ENCODE assay signal across 11 mouse cellular contexts in the genomic region with DNA sequence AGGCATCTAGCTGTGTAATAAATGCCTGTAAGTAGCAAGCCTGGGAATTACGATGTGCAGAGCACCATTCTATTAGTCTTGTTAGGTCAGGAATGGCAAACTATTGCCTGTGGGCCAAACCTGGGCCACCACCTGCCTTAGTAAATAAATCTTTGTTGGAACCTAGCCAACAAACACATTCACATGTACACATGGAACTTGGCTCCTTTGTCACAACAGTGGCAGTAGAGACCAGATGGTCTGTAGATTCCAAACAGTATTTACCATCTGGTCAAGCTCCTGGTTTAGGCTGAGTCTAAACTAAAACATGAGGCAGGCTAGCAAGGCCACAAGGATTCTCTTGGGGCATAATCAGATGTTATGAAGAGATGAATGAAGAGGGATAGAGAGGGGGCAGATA.
DNase-seq lines count a peak whose midpoint lies in the region; ATAC-seq and TF ChIP-seq lines count a peak whose summit lies in the region.
"Had no signal": no experiment of that assay in that cellular context is flagged by ENCODE, and none has a peak within 500 bp of the region (broad histone marks: within the 10 kb centered on the region; RNA-seq: fewer than 3 reads in every experiment).

No protein-coding gene starts in this region.

- 0 out of 2 replicates have a peak overlapping the region, but pooled peaks have one; percentile 37 for H3K27ac ChIP-seq in forebrain, embryonic 13.5 days
- H3K27ac ChIP-seq in forebrain, embryonic 10.5 days = no peak overlapping the region
- H3K27ac ChIP-seq in hindbrain, embryonic 16.5 days (ENCODE audit: low read depth, low read length) = no peak overlapping the region
- H3K27ac ChIP-seq: left cerebral cortex, adult 2 months; liver, embryonic 15.5 days had no signal

- WGBS in forebrain, embryonic 13.5 days = 55% methylated on average over 1 of the region's 1 CpGs
- 87% methylated on average over 1 of the region's 1 CpGs for WGBS in forebrain, embryonic 10.5 days
- 35% methylated on average over 1 of the region's 1 CpGs for WGBS in hindbrain, embryonic 16.5 days

- H3K4me1 ChIP-seq in forebrain, embryonic 13.5 days = peaks cover 10% of the 10 kb centered on the region; the same call in 1 of the 2 replicates
- H3K4me1 ChIP-seq in forebrain, embryonic 10.5 days = no peaks in the 10 kb centered on the region
- no peaks in the 10 kb centered on the region for H3K4me1 ChIP-seq in hindbrain, embryonic 16.5 days (ENCODE audit: control insufficient read depth, insufficient read depth, low read depth, low read length)
- H3K4me1 ChIP-seq: liver, embryonic 15.5 days had no signal

- no peak overlapping the region for H3K4me3 ChIP-seq in forebrain, embryonic 13.5 days
- no peak overlapping the region for H3K4me3 ChIP-seq in forebrain, embryonic 10.5 days
- no peak overlapping the region for H3K4me3 ChIP-seq in hindbrain, embryonic 16.5 days (ENCODE audit: low read length)
- H3K4me3 ChIP-seq: left cerebral cortex, adult 2 months; liver, embryonic 15.5 days had no signal

- H3K27me3 ChIP-seq in forebrain, embryonic 13.5 days = no peaks in the 10 kb centered on the region
- H3K27me3 ChIP-seq in forebrain, embryonic 10.5 days (ENCODE audit: poor library complexity, severe bottlenecking) = no peaks in the 10 kb centered on the region
- no peaks in the 10 kb centered on the region for H3K27me3 ChIP-seq in hindbrain, embryonic 16.5 days (replicated peaks; ENCODE audit: control insufficient read depth, insufficient read depth, low read length)
- H3K27me3 ChIP-seq: liver, embryonic 15.5 days had no signal

- ATAC-seq in forebrain, embryonic 13.5 days = peak; percentile 89
- ATAC-seq in hindbrain, embryonic 16.5 days = peak; percentile 90
- no peak for ATAC-seq in erythroblast, adult 5-6 weeks (replicated peaks; ENCODE audit: low FRiP score, poor library complexity, severe bottlenecking)

- H3K9me3 ChIP-seq in forebrain, embryonic 13.5 days (replicated peaks) = no peaks in the 10 kb centered on the region
- no peaks in the 10 kb centered on the region for H3K9me3 ChIP-seq in forebrain, embryonic 10.5 days
- no peaks in the 10 kb centered on the region for H3K9me3 ChIP-seq in hindbrain, embryonic 16.5 days (ENCODE audit: control insufficient read depth, low read length)
- H3K9me3 ChIP-seq: liver, embryonic 15.5 days had no signal

- H3K9ac ChIP-seq in forebrain, embryonic 13.5 days = no peak overlapping the region
- H3K9ac ChIP-seq in hindbrain, embryonic 16.5 days (ENCODE audit: low read depth, low read length) = no peak overlapping the region
- H3K9ac ChIP-seq: liver, embryonic 15.5 days had no signal

- intact Hi-C loops in gastrocnemius, postnatal 14 days (cut with DNase I; ENCODE audit: low total_unique reads) = no loop called here

- no peaks in the 10 kb centered on the region for H3K36me3 ChIP-seq in forebrain, embryonic 13.5 days (ENCODE audit: poor library complexity, severe bottlenecking)
- no peaks in the 10 kb centered on the region for H3K36me3 ChIP-seq in forebrain, embryonic 10.5 days (replicated peaks)
- H3K36me3 ChIP-seq in hindbrain, embryonic 16.5 days (ENCODE audit: control insufficient read depth, insufficient read depth, low read length) = no peaks in the 10 kb centered on the region
- H3K36me3 ChIP-seq: liver, embryonic 15.5 days had no signal

- H3K4me2 ChIP-seq in forebrain, embryonic 13.5 days = no peak overlapping the region
- H3K4me2 ChIP-seq in hindbrain, embryonic 16.5 days (ENCODE audit: low read length) = no peak overlapping the region
- H3K4me2 ChIP-seq: liver, embryonic 15.5 days had no signal

- TF ChIP-seq CTCF in brain, embryonic 14.5 days (IDR thresholded peaks at IDR 0.05; ENCODE audit: borderline replicate concordance, extremely low read depth, insufficient read depth, insufficient read length) = no peak

- TF ChIP-seq POLR2A in brain, embryonic 14.5 days (IDR thresholded peaks at IDR 0.05; ENCODE audit: borderline replicate concordance, extremely low read depth, insufficient read depth, insufficient read length, poor library complexity, severe bottlenecking) = no peak

- no peak for DNase-seq in forebrain, embryonic 10.5 days (ENCODE audit: extremely low spot score, low spot score)
- peak; percentile 88 for DNase-seq in brain, embryonic 14.5 days (ENCODE audit: low read depth)
- peak; percentile 17 to 66 for DNase-seq in cerebellum, postnatal 14 days
- no peak for DNase-seq in urinary bladder, postnatal 25 days (ENCODE audit: low spot score)
- no peak for DNase-seq in gastrocnemius, postnatal 14 days
- DNase-seq: kidney, postnatal 14 days had no signal

Comparison
In these comparisons a context has a peak if more than half of its experiments do, and no peak if none do; other contexts are left out.
1. DNase-seq: peak in brain, embryonic 14.5 days (single experiment) and cerebellum, postnatal 14 days (2 of 2); none in forebrain, embryonic 10.5 days (single experiment), urinary bladder, postnatal 25 days (single experiment) and gastrocnemius, postnatal 14 days (single experiment).